Mouse (Mus musculus) kidney, adult 10 weeks (tissue): Measurements from ENCODE around the gene CT030661.1. TPM values are rescaled to one million over a fixed set of nuclear protein-coding genes. Genes with fewer than 3 reads are reported as not detected.

Experiments used
- polyA plus RNA-seq: library from polyadenylated mRNA; stranded (reverse); fragments of 350-450 nt; fragmentation: Illumina TruSeq; extraction: RNeasy Lipid Tissue Mini Kit (QIAGEN cat#74804); gene quantifications from one replicate; pipeline ENCODE4 v1.2.3, GENCODE M21; 2014; ENCODE audit warnings: low read depth, low replicate concordance

CT030661.1 gene
- polyA plus RNA-seq, result 48.0 TPM

DNA sequence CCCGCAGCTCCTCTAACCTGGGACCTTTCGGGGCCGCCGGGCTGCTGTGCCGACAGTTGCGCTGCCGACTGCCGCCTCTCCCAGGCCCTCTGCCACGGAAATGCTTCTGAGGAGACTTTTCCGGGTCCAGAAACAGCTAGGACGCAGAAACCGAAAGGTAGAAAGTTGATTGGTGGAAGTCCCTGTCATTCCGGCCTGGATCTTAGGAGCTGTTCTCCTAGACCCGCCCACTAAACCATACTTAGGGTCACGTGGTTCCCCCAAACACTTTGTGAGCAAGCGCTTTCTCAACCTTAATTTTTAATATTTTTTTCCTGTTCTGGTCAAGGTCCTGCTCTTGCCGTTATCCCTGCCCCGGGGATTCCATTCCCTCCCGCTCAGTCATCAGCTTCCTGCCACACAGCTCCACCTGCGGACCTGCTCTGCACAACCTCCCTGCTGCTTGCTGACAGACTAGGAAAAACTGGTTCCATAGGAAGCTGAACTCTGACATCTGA lies at the start of gene CT030661.1:
Gene CT030661.1 (minus strand): TSS at position 108 of the 497 bp plus-strand sequence.

DNA sequence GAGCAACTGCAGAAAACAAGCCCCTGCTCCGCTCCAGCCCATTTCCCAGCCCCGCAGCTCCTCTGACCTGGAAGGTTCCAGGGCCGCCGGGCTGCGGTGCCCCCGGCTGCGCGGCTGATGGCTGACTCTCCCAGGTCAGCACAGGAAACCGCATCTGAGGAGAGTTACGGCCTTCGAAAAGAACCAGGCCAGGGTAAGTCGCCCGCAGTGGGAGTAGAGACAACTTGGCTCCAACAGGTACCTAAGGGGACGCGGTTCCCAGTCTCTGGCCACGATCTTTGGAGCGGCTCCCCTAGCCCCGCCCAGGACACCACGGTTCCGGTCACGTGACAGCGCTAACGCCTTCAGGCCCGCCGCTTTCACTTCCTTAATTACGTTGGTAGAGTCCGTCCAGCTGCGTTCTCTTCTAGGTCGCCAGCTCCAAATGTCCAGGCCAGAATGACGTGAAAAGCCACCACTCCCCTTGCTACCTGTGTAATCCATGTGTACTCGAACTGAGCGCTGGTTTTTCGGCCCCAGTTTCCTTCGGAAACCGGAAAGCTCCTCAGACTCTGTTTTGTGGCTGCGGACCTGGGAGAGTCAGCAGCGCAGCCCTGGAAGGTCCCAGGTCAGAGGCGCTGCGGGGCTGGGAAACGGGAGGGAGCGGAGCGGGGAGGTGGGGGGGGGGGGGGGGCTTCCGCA lies 46.6 kb upstream of the CT030661.1 start, which contains the start of the genes Zfp944 and Zfp758:
Gene Zfp944 (minus strand): TSS at position 300 of the 681 bp plus-strand sequence.
Gene Zfp758 (plus strand): TSS at position 353 of the 681 bp plus-strand sequence.

Other genes with a start within 250 kb of the CT030661.1 start
- gene Zfp947, start 148.6 kb downstream of the CT030661.1 start, polyA plus RNA-seq, result 7.5 TPM
- 25.5 TPM for gene Zfp994, start 89.2 kb downstream of the CT030661.1 start, polyA plus RNA-seq
- 47.3 TPM for gene Zfp944, start 46.6 kb upstream of the CT030661.1 start, polyA plus RNA-seq
- 49.9 TPM for gene Zfp758, start 46.6 kb upstream of the CT030661.1 start, polyA plus RNA-seq
- 67.6 TPM for gene Zfp946, start 109.4 kb upstream of the CT030661.1 start, polyA plus RNA-seq